Comparison of ENCODE assay signal across 21 mouse cellular contexts in the genomic region with DNA sequence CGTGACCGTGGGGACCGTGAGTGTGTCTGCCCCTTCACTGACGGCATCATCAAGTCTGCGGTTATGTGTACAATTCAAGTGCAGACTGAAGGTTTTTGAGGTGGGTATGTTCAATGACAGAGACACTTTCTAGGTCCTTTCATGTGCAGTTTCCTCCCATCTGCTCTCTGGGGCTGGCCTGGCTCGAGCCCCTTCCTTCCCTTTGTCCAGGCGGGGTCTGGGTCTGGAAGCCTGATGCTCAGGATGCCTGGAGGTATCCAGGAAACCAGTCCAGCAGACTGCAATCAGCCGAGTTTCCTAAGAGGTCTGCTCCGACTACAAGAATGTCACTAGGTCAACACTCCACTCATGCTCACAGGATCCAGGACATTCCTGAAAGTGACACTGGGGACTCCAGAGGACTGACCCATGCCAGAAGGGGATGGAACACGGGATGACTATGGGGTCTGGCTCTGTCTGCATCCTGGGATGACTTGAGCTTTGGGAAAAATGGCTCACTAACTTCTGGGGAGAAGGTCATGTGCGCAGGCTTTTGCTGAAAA. TPM values are rescaled to one million over a fixed set of nuclear protein-coding genes. Genes with fewer than 3 reads are reported as not detected.
A peak's percentile ranks its signal among the peaks of the same experiment; 100 is the strongest.
DNase-seq lines count a peak whose midpoint lies in the region; ATAC-seq and TF ChIP-seq lines count a peak whose summit lies in the region.
"Had no signal": no experiment of that assay in that cellular context is flagged by ENCODE, and none has a peak within 500 bp of the region (broad histone marks: within the 10 kb centered on the region; RNA-seq: fewer than 3 reads in every experiment).

No protein-coding gene starts in this region.

- ATAC-seq in frontal cortex, adult (ENCODE audit: low TSS enrichment): peak; percentile 16; the same call in 1 of the 2 replicates
- ATAC-seq in hindbrain, embryonic 12.5 days (ENCODE audit: low FRiP score): no peak
- no peak for ATAC-seq in midbrain, postnatal 0 days (ENCODE audit: low FRiP score)
- ATAC-seq: forebrain, embryonic 14.5 days; intestine, embryonic 15.5 days had no signal

- no peaks in the 10 kb centered on the region for H3K9me3 ChIP-seq in hindbrain, embryonic 10.5 days
- H3K9me3 ChIP-seq in hindbrain, embryonic 12.5 days (replicated peaks): no peaks in the 10 kb centered on the region
- H3K9me3 ChIP-seq in midbrain, embryonic 10.5 days (replicated peaks): no peaks in the 10 kb centered on the region
- no peaks in the 10 kb centered on the region for H3K9me3 ChIP-seq in midbrain, postnatal 0 days (ENCODE audit: low read length)
- H3K9me3 ChIP-seq: embryonic facial prominence, embryonic 12.5 days; heart, embryonic 13.5 days; hindbrain, embryonic 13.5 days; intestine, embryonic 15.5 days had no signal

- H3K4me1 ChIP-seq in hindbrain, embryonic 10.5 days (replicated peaks): peaks cover 18% of the 10 kb centered on the region; the same call in 1 of the 2 replicates
- no peaks in the 10 kb centered on the region for H3K4me1 ChIP-seq in hindbrain, embryonic 12.5 days
- peaks cover 9% of the 10 kb centered on the region; the same call in 1 of the 2 replicates for H3K4me1 ChIP-seq in midbrain, embryonic 10.5 days
- no peaks in the 10 kb centered on the region for H3K4me1 ChIP-seq in midbrain, postnatal 0 days (ENCODE audit: insufficient read depth, low read length)
- H3K4me1 ChIP-seq: embryonic facial prominence, embryonic 12.5 days; hindbrain, embryonic 13.5 days; intestine, embryonic 15.5 days had no signal

- no peak overlapping the region for H3K9ac ChIP-seq in hindbrain, embryonic 12.5 days
- no peak overlapping the region for H3K9ac ChIP-seq in midbrain, postnatal 0 days (replicated peaks; ENCODE audit: low read length, poor library complexity, severe bottlenecking)
- H3K9ac ChIP-seq: embryonic facial prominence, embryonic 12.5 days; heart, embryonic 13.5 days; hindbrain, embryonic 13.5 days; intestine, embryonic 15.5 days had no signal

- no peaks in the 10 kb centered on the region for H3K27me3 ChIP-seq in hindbrain, embryonic 10.5 days (ENCODE audit: insufficient read depth, poor library complexity, severe bottlenecking)
- H3K27me3 ChIP-seq in hindbrain, embryonic 12.5 days: no peaks in the 10 kb centered on the region
- no peaks in the 10 kb centered on the region for H3K27me3 ChIP-seq in midbrain, embryonic 10.5 days (ENCODE audit: low read depth, poor library complexity, severe bottlenecking)
- H3K27me3 ChIP-seq in midbrain, postnatal 0 days (ENCODE audit: insufficient read depth, low read length): no peaks in the 10 kb centered on the region
- H3K27me3 ChIP-seq: embryonic facial prominence, embryonic 12.5 days; heart, embryonic 13.5 days; hindbrain, embryonic 13.5 days; intestine, embryonic 15.5 days had no signal

- no peak for TF ChIP-seq CTCF in midbrain, postnatal 0 days (IDR thresholded peaks at IDR 0.05)

- H3K4me2 ChIP-seq in hindbrain, embryonic 12.5 days (replicated peaks): no peak overlapping the region
- H3K4me2 ChIP-seq in midbrain, postnatal 0 days (ENCODE audit: low read depth, low read length, poor library complexity, severe bottlenecking): no peak overlapping the region
- H3K4me2 ChIP-seq: embryonic facial prominence, embryonic 12.5 days; heart, embryonic 13.5 days; hindbrain, embryonic 13.5 days; intestine, embryonic 15.5 days had no signal

- peaks cover 92% of the 10 kb centered on the region for H3K36me3 ChIP-seq in hindbrain, embryonic 10.5 days
- peaks cover 72% of the 10 kb centered on the region for H3K36me3 ChIP-seq in hindbrain, embryonic 12.5 days
- H3K36me3 ChIP-seq in midbrain, embryonic 10.5 days: peaks cover 91% of the 10 kb centered on the region
- H3K36me3 ChIP-seq in midbrain, postnatal 0 days (ENCODE audit: insufficient read depth, low read length): peaks cover 62% of the 10 kb centered on the region

- no peak overlapping the region for H3K27ac ChIP-seq in hindbrain, embryonic 10.5 days
- no peak overlapping the region for H3K27ac ChIP-seq in hindbrain, embryonic 12.5 days
- peak overlapping the region; percentile 46; the same call in 1 of the 2 replicates for H3K27ac ChIP-seq in midbrain, embryonic 10.5 days (replicated peaks)
- no peak overlapping the region for H3K27ac ChIP-seq in midbrain, postnatal 0 days (ENCODE audit: low read depth, low read length)
- H3K27ac ChIP-seq: embryonic facial prominence, embryonic 12.5 days; heart, embryonic 13.5 days; hindbrain, embryonic 13.5 days; intestine, embryonic 15.5 days had no signal

- no peak overlapping the region for H3K4me3 ChIP-seq in hindbrain, embryonic 10.5 days
- H3K4me3 ChIP-seq in hindbrain, embryonic 12.5 days: no peak overlapping the region
- H3K4me3 ChIP-seq in midbrain, embryonic 10.5 days: no peak overlapping the region
- no peak overlapping the region for H3K4me3 ChIP-seq in midbrain, postnatal 0 days (ENCODE audit: low read depth, low read length)
- H3K4me3 ChIP-seq: embryonic facial prominence, embryonic 12.5 days; heart, embryonic 13.5 days; hindbrain, embryonic 13.5 days; intestine, embryonic 15.5 days had no signal

- DNase-seq in frontal cortex, postnatal 25 days (ENCODE audit: low spot score in 2 of 2): no peak
- DNase-seq in hindbrain, embryonic 10.5 days (ENCODE audit: low spot score): peak; percentile 26
- DNase-seq in midbrain, embryonic 10.5 days (ENCODE audit: low spot score): no peak
- no peak for DNase-seq in midbrain, postnatal 0 days (ENCODE audit: low spot score)
- DNase-seq: adrenal gland, adult 2 months; adrenal gland, postnatal 25 days; cerebellum, adult 18-20 months; cerebellum, adult 9-11 months; cerebellum, postnatal 36 days; gastrocnemius, postnatal 10 days; heart, postnatal 10 days; kidney, adult 18-20 months had no signal

- 77% methylated on average over 11 of the region's 11 CpGs for WGBS in hindbrain, embryonic 10.5 days
- WGBS in hindbrain, embryonic 12.5 days: 75% methylated on average over 11 of the region's 11 CpGs
- 73% methylated on average over 11 of the region's 11 CpGs for WGBS in midbrain, embryonic 10.5 days
- WGBS in midbrain, postnatal 0 days: 77% methylated on average over 11 of the region's 11 CpGs

RNA-seq across cellular contexts. Expression of a gene that starts 20.0 kb away (rescaled TPM):
- polyA plus RNA-seq in hindbrain, embryonic 10.5 days (2016; fragmentation: Nextera tagmentation; extraction: Ambion mirVana): 502 and 622 TPM in 2 replicates
- 623 and 641 TPM in 2 replicates for polyA plus RNA-seq in hindbrain, embryonic 12.5 days (2016; fragmentation: Nextera tagmentation; extraction: Ambion mirVana)
- polyA plus RNA-seq in midbrain, embryonic 10.5 days (2016; fragmentation: Nextera tagmentation; extraction: Ambion mirVana): 612 and 627 TPM in 2 replicates
- total RNA-seq in midbrain, postnatal 0 days (2014; rRNA removed): 215 and 300 TPM in 2 replicates
- polyA plus RNA-seq in midbrain, postnatal 0 days (2015; fragmentation: Nextera tagmentation; extraction: Ambion mirVana): 262 and 273 TPM in 2 replicates

RNA-seq across cellular contexts. Expression of a gene that starts 34.1 kb away (rescaled TPM):
- 20.9 and 22.5 TPM in 2 replicates for polyA plus RNA-seq in hindbrain, embryonic 10.5 days (2016; fragmentation: Nextera tagmentation; extraction: Ambion mirVana)
- polyA plus RNA-seq in hindbrain, embryonic 12.5 days (2016; fragmentation: Nextera tagmentation; extraction: Ambion mirVana): 25.8 and 26.7 TPM in 2 replicates
- 21.1 and 22.3 TPM in 2 replicates for polyA plus RNA-seq in midbrain, embryonic 10.5 days (2016; fragmentation: Nextera tagmentation; extraction: Ambion mirVana)
- 11.3 and 21.8 TPM in 2 replicates for total RNA-seq in midbrain, postnatal 0 days (2014; rRNA removed)
- 19.9 and 20.6 TPM in 2 replicates for polyA plus RNA-seq in midbrain, postnatal 0 days (2015; fragmentation: Nextera tagmentation; extraction: Ambion mirVana)

RNA-seq across cellular contexts. Expression of a gene that starts 42.6 kb away (rescaled TPM):
- 0.24 TPM in 1 of 2 replicates, not detected in the other for polyA plus RNA-seq in hindbrain, embryonic 10.5 days (2016; fragmentation: Nextera tagmentation; extraction: Ambion mirVana)
- 0.65 TPM in 1 of 2 replicates, not detected in the other for polyA plus RNA-seq in hindbrain, embryonic 12.5 days (2016; fragmentation: Nextera tagmentation; extraction: Ambion mirVana)
- polyA plus RNA-seq in midbrain, embryonic 10.5 days (2016; fragmentation: Nextera tagmentation; extraction: Ambion mirVana): 0.20 and 0.35 TPM in 2 replicates
- total RNA-seq in midbrain, postnatal 0 days (2014; rRNA removed): 0.71 TPM in 1 of 2 replicates, not detected in the other
- polyA plus RNA-seq in midbrain, postnatal 0 days (2015; fragmentation: Nextera tagmentation; extraction: Ambion mirVana): 0.92 and 1.8 TPM in 2 replicates
- total RNA-seq: adrenal gland, adult 2 months; adrenal gland, postnatal 25 days; gastrocnemius, postnatal 10 days; gastrocnemius, postnatal 4 days; heart, adult 8-10 months; heart, postnatal 10 days had no signal
- polyA plus RNA-seq: adrenal gland, adult 2 months; heart, embryonic 13.5 days had no signal
